Mouse (Mus musculus): ENCODE measurements around the gene Prss16. TPM values are rescaled to one million over a fixed set of nuclear protein-coding genes. Genes with fewer than 3 reads are reported as not detected.

Gene Prss16
- polyA plus RNA-seq, 1 experiment = 0.36 TPM

DNA sequence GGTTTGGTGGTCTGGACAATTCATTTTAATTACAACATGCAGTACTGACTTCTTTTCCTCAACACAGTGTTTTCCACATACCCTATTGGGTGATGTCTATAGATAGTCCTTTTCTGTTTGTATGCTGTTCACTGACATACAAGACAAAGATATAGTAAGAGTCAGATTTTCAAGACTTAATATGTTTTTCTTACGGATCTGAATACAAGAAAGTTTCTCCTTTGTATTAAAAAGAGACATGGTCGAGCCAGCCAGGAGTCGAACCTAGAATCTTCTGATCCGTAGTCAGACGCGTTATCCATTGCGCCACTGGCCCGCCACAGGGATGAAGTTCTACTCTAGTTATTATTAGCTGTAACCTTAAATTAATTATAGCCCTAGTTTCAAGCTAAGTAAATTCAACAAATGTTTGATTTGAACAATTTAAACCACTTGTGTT lies 11.4 kb upstream of the Prss16 start:
- peaks cover 3% of the 10 kb centered on the region; the same call in 1 of the 2 replicates for H3K27me3 ChIP-seq (ENCODE audit: control insufficient read depth, insufficient read depth, low read length)
- peak; percentile 41 to 42 for DNase-seq

GRCm38 (mm10) chr13:22019934-22020835 lies 10.6 kb upstream of the Prss16 start:
- TF ChIP-seq CTCF (IDR thresholded peaks at IDR 0.05; ENCODE audit: borderline replicate concordance, insufficient read depth, low read depth, low read length) (no peak), POLR2A (IDR thresholded peaks at IDR 0.05; ENCODE audit: borderline replicate concordance, insufficient read depth, low read length) (no peak)
- Histone ChIP-seq H3K27ac (ENCODE audit: insufficient read depth, low read length) (no peak overlapping the region), H3K4me1 (ENCODE audit: control insufficient read depth, insufficient read depth, low read length) (no peaks in the 10 kb centered on the region), H3K4me3 (replicated peaks; ENCODE audit: insufficient read depth, low read depth, low read length) (peak overlapping the region; percentile 37), H3K27me3 (ENCODE audit: control insufficient read depth, insufficient read depth, low read length) (peaks cover 3% of the 10 kb centered on the region; the same call in 1 of the 2 replicates)
- WGBS = 4% methylated on average over 44 of the region's 44 CpGs
- DNase-seq = no peak

More for the DNA sequence above, 11.4 kb upstream of the Prss16 start:
- Histone ChIP-seq H3K4me1 (ENCODE audit: control insufficient read depth, insufficient read depth, low read length) (no peaks in the 10 kb centered on the region), H3K4me3 (replicated peaks; ENCODE audit: insufficient read depth, low read depth, low read length) (no peak overlapping the region), H3K27ac (ENCODE audit: insufficient read depth, low read length) (no peak overlapping the region)
- 2% methylated on average over 8 of the region's 8 CpGs for WGBS
- no peak for TF ChIP-seq CTCF (IDR thresholded peaks at IDR 0.05; ENCODE audit: borderline replicate concordance, insufficient read depth, low read depth, low read length)
- TF ChIP-seq POLR2A (IDR thresholded peaks at IDR 0.05; ENCODE audit: borderline replicate concordance, insufficient read depth, low read length) = no peak

DNA sequence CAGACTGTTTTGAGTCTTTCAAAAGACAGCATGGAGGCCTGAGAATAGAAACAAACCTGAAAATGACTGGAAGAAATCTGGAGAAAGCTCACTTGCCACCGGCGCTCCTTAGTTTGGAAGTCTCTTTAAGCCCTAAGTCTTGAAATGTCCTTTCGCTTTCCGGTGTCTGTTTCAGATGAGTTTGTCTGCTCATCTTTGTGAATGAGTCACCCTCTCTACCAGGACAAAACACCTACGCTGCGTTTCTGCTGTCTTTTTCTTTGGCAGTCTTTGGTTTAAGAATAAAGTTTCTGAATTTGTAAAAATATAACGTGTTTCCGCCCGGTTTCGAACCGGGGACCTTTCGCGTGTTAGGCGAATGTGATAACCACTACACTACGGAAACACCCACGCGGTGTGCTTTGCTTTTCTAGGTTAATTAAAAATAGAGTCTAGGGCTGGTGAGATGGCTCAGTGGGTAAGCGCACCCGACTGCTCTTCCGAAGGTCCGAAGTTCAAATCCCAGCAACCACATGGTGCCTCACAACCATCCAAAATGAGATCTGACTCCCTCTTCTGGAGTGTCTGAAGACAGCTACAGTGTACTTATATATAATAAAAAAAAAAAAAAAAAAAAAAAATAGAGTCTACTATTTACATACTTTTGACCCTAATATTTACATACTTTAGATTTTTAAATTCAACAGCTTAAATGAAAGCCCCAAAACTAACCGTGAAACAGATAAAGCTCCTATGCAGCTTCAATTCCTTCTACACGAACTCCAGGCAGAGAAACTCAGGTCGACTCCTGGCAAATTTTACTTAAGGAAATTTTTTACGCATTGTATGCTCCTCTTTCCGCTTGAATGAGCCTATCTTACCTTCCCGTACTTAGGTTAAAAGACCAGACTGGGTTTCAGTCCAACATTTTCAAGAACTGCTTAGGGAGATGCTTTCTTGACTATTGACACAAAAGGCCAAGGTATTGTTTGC lies 6.2 kb upstream of the Prss16 start:
- Histone ChIP-seq H3K4me3 (replicated peaks; ENCODE audit: insufficient read depth, low read depth, low read length) (no peak overlapping the region), H3K4me1 (ENCODE audit: control insufficient read depth, insufficient read depth, low read length) (no peaks in the 10 kb centered on the region), H3K27me3 (ENCODE audit: control insufficient read depth, insufficient read depth, low read length) (peaks cover 5% of the 10 kb centered on the region; the same call in 1 of the 2 replicates), H3K27ac (ENCODE audit: insufficient read depth, low read length) (no peak overlapping the region)
- WGBS = 19% methylated on average over 27 of the region's 27 CpGs
- peak; percentile 41 to 47 for DNase-seq
- no peak for TF ChIP-seq CTCF (IDR thresholded peaks at IDR 0.05; ENCODE audit: borderline replicate concordance, insufficient read depth, low read depth, low read length)
- no peak for TF ChIP-seq POLR2A (IDR thresholded peaks at IDR 0.05; ENCODE audit: borderline replicate concordance, insufficient read depth, low read length)

GRCm38 (mm10) chr13:22014411-22014845 lies 4.9 kb upstream of the Prss16 start:
- Histone ChIP-seq H3K4me3 (replicated peaks; ENCODE audit: insufficient read depth, low read depth, low read length) (no peak overlapping the region), H3K27ac (ENCODE audit: insufficient read depth, low read length) (no peak overlapping the region), H3K27me3 (ENCODE audit: control insufficient read depth, insufficient read depth, low read length) (peaks cover 1% of the 10 kb centered on the region; the same call in 1 of the 2 replicates), H3K4me1 (ENCODE audit: control insufficient read depth, insufficient read depth, low read length) (no peaks in the 10 kb centered on the region)
- 21% methylated on average over 17 of the region's 17 CpGs for WGBS
- no peak for DNase-seq
- no peak for TF ChIP-seq CTCF (IDR thresholded peaks at IDR 0.05; ENCODE audit: borderline replicate concordance, insufficient read depth, low read depth, low read length)
- TF ChIP-seq POLR2A (IDR thresholded peaks at IDR 0.05; ENCODE audit: borderline replicate concordance, insufficient read depth, low read length) = no peak

DNA sequence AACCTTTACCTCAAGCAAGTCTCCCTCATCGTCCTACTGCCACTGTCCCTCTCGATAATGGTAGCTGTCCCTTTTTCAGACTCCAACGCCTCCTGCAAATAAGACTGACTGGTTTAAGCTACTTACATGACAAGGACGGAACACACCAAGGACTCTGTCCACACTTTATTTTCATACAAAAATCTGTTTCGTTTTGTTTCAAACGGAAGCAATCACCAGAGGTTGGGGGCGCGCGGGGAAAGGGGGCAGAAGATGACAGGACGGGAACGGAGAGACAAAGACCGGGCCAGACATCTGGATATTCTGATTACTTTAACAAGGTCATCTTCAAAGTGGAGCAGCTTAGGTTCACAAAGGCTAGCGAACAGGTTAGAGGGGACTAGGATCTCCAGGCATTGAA lies 4.2 kb upstream of the Prss16 start:
- DNase-seq = no peak
- WGBS = 25% methylated on average over 13 of the region's 13 CpGs
- Histone ChIP-seq H3K27me3 (ENCODE audit: control insufficient read depth, insufficient read depth, low read length) (peaks cover 1% of the 10 kb centered on the region; the same call in 1 of the 2 replicates), H3K4me3 (replicated peaks; ENCODE audit: insufficient read depth, low read depth, low read length) (no peak overlapping the region), H3K4me1 (ENCODE audit: control insufficient read depth, insufficient read depth, low read length) (no peaks in the 10 kb centered on the region), H3K27ac (ENCODE audit: insufficient read depth, low read length) (no peak overlapping the region)
- TF ChIP-seq CTCF (IDR thresholded peaks at IDR 0.05; ENCODE audit: borderline replicate concordance, insufficient read depth, low read depth, low read length) (no peak), POLR2A (IDR thresholded peaks at IDR 0.05; ENCODE audit: borderline replicate concordance, insufficient read depth, low read length) (no peak)

DNA sequence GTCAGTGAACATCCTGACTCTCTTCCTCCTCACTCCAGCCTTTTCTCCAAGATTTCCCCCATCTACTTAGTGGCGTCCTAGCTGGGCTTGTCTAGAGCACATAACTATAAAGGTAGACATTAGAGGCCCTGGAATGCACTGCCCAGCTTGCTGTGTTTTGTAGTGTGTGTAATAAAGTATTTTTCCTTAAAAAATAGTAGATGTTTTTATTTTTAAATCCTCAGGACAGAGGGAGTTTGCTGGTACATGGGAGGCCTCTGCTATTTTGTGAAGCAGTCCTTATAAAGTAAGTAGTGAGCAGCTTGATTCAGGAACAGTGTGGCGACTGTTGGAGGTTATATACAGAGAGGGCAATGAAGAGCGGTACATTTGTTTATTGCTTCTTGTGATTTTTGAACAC lies 835 bp downstream of the Prss16 start:
- 79% methylated on average over 3 of the region's 3 CpGs for WGBS
- TF ChIP-seq POLR2A (IDR thresholded peaks at IDR 0.05; ENCODE audit: borderline replicate concordance, insufficient read depth, low read length) (no peak), CTCF (IDR thresholded peaks at IDR 0.05; ENCODE audit: borderline replicate concordance, insufficient read depth, low read depth, low read length) (no peak)

DNA sequence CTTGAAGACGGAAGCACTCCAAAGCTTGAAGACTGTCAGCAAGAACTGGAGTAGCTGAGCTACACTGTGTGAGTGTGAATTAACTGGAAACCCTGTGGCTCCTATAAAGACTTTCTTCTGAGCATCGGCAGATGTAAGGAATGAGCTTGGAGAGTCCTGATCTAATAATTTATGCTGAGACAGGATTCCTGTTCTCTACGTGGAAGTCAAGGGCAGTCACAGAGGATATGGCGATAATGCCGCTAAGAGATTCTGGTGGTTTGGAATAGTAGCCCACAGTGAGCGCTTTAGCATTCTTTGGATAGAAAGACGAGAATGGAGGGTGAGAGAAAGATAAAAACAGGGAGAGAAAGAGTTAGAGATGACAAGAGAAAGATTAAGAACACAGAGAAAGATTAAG lies 1.7 kb downstream of the Prss16 start:
- 55% methylated on average over 7 of the region's 7 CpGs for WGBS
- H3K27ac ChIP-seq (ENCODE audit: insufficient read depth, low read length) = no peak overlapping the region
- DNase-seq = no peak
- peaks cover 8% of the 10 kb centered on the region; the same call in 1 of the 2 replicates for H3K27me3 ChIP-seq (ENCODE audit: control insufficient read depth, insufficient read depth, low read length)
- peaks cover 5% of the 10 kb centered on the region; the same call in 1 of the 2 replicates for H3K4me1 ChIP-seq (ENCODE audit: control insufficient read depth, insufficient read depth, low read length)
- no peak overlapping the region for H3K4me3 ChIP-seq (replicated peaks; ENCODE audit: insufficient read depth, low read depth, low read length)
- TF ChIP-seq CTCF (IDR thresholded peaks at IDR 0.05; ENCODE audit: borderline replicate concordance, insufficient read depth, low read depth, low read length) = no peak
- no peak for TF ChIP-seq POLR2A (IDR thresholded peaks at IDR 0.05; ENCODE audit: borderline replicate concordance, insufficient read depth, low read length)

More for the DNA sequence above, 835 bp downstream of the Prss16 start:
- H3K4me3 ChIP-seq (replicated peaks; ENCODE audit: insufficient read depth, low read depth, low read length) = no peak overlapping the region
- peaks cover 10% of the 10 kb centered on the region; the same call in 1 of the 2 replicates for H3K27me3 ChIP-seq (ENCODE audit: control insufficient read depth, insufficient read depth, low read length)
- H3K4me1 ChIP-seq (ENCODE audit: control insufficient read depth, insufficient read depth, low read length) = peaks cover 5% of the 10 kb centered on the region; the same call in 1 of the 2 replicates
- H3K27ac ChIP-seq (ENCODE audit: insufficient read depth, low read length) = no peak overlapping the region
- no peak for DNase-seq
